Mouse (Mus musculus): ENCODE measurements around the gene Rere. TPM values are rescaled to one million over a fixed set of nuclear protein-coding genes. Genes with fewer than 3 reads are reported as not detected.

The Rere gene
- total RNA-seq, 2 experiments from 2014 or later, result 84.7 to 103 TPM

GRCm38 (mm10) chr4:150371580-150372380, 90.3 kb downstream of the Rere start:
- intact Hi-C loops (cut with DNase I), result no loop called here
- peak; percentile 68 to 75 for DNase-seq (ENCODE audit: low spot score in 2 of 2)

- DNase-seq (ENCODE audit: low spot score in 2 of 2), result no peak
- intact Hi-C loops (cut with DNase I), result no loop called here
These were observed 91.2 kb downstream of the Rere start for GRCm38 (mm10) chr4:150372631-150373041.

GRCm38 (mm10) chr4:150373111-150374109, 92.0 kb downstream of the Rere start:
- DNase-seq (ENCODE audit: low spot score in 2 of 2), result peak; percentile 38
- intact Hi-C loops (cut with DNase I), result no loop called here

GRCm38 (mm10) chr4:150374651-150375447, 93.4 kb downstream of the Rere start:
- intact Hi-C loops (cut with DNase I), result no loop called here
- no peak for DNase-seq (ENCODE audit: low spot score in 2 of 2)

- DNase-seq (ENCODE audit: low spot score in 2 of 2), result no peak
- intact Hi-C loops (cut with DNase I), result no loop called here
These were observed 94.0 kb downstream of the Rere start for GRCm38 (mm10) chr4:150375448-150375935.

DNA sequence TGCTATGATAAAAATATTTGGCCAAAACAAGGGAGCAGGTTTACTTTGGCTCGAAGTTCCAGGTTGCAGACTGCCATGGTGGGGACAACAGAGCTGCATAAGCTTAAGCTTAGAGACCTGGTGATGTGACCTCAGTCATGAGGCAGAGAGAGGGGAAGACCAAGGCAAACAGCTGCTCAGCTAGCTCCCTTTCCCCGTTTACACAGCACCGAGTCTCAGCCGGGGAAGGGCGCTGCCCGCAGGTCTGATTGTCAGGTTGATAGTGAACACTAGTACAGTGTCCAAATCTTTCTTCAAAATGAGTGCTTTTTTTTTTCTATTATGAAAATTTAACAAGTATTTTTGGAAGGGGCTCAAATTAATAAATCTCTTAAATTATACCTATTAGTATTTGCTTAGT, 97.9 kb downstream of the Rere start:
- intact Hi-C loops (cut with DNase I), result no loop called here
- no peak for DNase-seq (ENCODE audit: low spot score in 2 of 2)

- intact Hi-C loops (cut with DNase I), result no loop called here
- no peak for DNase-seq (ENCODE audit: low spot score in 2 of 2)
These were observed 98.3 kb downstream of the Rere start for GRCm38 (mm10) chr4:150379772-150380171.

GRCm38 (mm10) chr4:150380273-150380672, 98.8 kb downstream of the Rere start:
- intact Hi-C loops (cut with DNase I), result no loop called here
- DNase-seq (ENCODE audit: low spot score in 2 of 2), result no peak

GRCm38 (mm10) chr4:150382504-150382903, 101.1 kb downstream of the Rere start:
- intact Hi-C loops (cut with DNase I), result no loop called here
- DNase-seq (ENCODE audit: low spot score in 2 of 2), result no peak

- intact Hi-C loops (cut with DNase I), result no loop called here
- no peak for DNase-seq (ENCODE audit: low spot score in 2 of 2)
These were observed 103.0 kb downstream of the Rere start for GRCm38 (mm10) chr4:150384405-150384804.

DNA sequence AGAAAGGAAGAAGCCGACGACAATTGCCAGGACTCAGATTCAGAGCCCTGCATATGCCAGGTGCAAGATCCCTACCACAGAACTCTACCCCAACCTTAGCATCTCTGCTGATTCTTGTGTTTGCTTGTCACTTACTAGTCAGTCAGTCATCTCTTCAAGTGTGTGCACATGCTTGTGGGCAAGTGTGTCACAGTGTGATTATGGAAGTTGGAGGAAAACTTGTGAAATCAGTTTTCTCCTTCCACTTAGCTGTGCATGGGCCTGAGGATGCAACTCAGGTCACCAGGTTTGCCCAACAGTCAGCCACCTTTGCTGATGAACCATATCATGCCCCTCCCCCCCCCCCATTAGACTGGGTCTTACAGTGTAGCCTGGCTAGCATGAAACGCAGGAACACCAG, 103.5 kb downstream of the Rere start:
- intact Hi-C loops (cut with DNase I), result no loop called here
- no peak for DNase-seq (ENCODE audit: low spot score in 2 of 2)

DNA sequence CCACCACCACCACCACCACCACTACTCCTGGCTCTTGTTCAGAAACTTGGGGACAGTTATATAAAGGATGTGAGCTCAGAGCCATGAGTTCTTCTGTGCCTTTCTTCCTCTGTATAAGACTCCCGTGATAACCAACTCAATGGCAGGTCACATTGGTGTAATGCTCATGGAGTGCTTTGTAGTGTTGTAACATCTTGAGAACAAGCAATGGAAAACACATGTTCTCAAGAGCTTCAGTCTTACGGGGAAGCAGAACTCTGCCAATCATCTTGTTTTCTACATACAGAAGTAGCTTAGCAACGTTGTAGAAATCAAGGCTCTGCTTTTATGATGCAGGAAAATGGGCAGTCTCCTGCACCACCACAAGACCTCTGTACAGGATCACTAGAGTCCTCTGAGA, 107.1 kb downstream of the Rere start:
- no peak for DNase-seq (ENCODE audit: low spot score in 2 of 2)
- intact Hi-C loops (cut with DNase I), result no loop called here

GRCm38 (mm10) chr4:150393607-150394006, 112.2 kb downstream of the Rere start:
- intact Hi-C loops (cut with DNase I), result no loop called here
- DNase-seq (ENCODE audit: low spot score in 2 of 2), result no peak

DNA sequence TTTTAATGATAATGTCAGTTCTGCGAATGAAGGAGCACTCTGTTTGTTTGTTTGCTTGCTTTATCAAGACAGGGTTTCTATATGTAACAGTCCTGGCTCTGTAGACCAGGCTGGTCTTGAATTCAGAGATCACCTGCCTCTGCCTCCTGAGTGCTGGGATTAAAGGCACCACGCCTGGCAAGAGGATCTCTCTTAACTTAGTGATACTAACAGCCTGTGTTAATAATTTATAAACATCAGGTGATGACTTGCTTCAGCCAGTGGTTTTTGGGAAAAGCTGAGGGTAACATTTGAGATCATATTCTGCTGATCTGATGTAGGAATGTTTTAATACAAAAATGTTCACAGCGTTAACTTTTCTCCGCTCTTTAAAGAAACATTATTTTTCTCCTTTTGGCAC, 112.6 kb downstream of the Rere start:
- DNase-seq (ENCODE audit: low spot score in 2 of 2), result no peak
- intact Hi-C loops (cut with DNase I), result no loop called here

DNA sequence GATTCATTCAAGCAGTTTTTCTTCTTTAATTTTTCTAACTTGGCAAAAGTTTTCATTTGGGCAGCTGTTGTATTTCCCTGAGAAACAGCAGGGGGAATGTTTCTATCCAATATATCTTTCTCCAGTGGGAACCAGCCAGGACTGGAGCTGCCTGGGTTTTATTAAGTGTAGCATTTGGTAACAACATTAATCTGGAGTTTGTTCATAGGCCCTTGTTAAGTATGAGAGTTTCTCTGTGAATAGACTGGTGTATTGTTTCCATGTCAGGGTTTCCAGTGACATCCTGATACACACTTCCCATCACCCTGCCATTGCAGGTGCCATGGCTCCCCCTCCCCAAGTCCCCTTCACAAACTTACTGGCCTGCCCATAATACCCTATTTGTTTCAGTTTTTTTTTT, 114.9 kb downstream of the Rere start:
- intact Hi-C loops (cut with DNase I), result no loop called here
- no peak for DNase-seq (ENCODE audit: low spot score in 2 of 2)

DNA sequence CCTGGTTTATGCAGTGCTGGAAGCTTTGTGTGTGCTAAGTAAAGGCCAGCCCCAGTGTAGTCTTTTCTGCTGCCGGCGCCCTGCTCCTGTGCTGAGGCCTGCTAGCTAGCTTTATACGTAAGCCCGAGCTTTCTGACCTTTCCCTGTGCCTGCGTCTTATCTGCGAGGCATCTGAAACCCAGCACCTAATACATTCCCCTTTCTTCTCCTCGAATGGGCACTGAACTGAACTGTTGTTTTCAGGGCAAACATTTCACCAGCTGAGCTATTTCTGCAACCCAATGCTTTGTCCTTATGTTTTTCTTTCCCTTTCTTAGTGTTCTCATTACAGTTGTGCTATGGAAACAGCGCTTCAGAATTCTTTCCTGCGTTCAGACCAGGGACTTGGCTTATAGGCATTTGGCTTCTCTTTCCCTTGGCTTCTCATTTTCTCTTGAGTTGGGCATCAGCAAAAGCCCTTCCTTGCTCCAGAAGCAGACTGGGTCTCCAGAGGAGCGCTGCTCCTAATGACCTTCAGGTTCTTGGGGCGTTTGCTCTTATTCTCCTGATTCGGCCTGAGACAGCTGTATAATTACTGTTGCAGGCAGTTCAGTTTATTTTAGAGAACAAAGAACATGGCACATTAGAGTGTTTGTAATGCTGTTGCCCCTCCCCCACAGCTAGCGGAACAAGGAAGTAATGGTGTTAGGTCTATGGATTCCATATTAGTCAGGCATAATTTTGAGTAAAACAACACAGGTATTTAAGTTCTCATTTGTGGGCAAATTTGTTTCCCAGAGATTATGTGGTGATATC, 115.6 kb downstream of the Rere start:
- intact Hi-C loops (cut with DNase I), result no loop called here

DNA sequence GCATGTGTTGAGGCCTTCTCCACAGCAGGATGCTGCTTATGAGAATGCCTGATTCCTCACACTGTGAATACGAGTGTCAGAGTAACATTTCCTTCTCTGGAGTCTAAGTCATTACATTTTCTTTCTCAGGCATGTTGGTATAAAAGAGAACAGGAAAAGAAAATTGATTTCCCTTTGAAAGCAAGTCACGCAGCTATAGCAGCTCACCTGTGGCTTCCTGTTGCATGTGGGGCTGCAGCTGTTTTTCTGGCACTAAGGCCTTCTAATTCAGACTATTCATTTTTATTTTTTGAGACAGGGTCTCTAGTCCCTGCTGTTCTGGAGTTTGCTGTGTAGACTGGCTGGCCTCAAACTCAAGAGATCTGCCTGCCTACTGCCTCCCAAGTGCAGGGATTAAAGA, 117.6 kb downstream of the Rere start:
- intact Hi-C loops (cut with DNase I), result no loop called here

More for the DNA sequence above, 115.6 kb downstream of the Rere start:
- no peak for DNase-seq (ENCODE audit: low spot score in 2 of 2)

GRCm38 (mm10) chr4:150401830-150402607, 120.6 kb downstream of the Rere start:
- DNase-seq (ENCODE audit: low spot score in 2 of 2), result no peak
- intact Hi-C loops (cut with DNase I), result no loop called here

More for the DNA sequence above, 117.6 kb downstream of the Rere start:
- DNase-seq (ENCODE audit: low spot score in 2 of 2), result no peak
